Mouse (Mus musculus): ENCODE measurements at regions not wholly inside any gene's neighbourhood (a gene's known extent, or its start where the extent isn't known, plus 50 kb on each side); places are given as distances from the start of the nearest gene placed in this dataset.

GRCm38 (mm10) chr16:23686783-23687182 is 166.2 kb upstream of the Masp1 start:
- Histone ChIP-seq H3K27me3 (ENCODE audit: insufficient read depth, low read length) (no peaks in the 10 kb centered on the region), H3K4me3 (ENCODE audit: low read depth, low read length) (no peak overlapping the region), H3K27ac (ENCODE audit: low read depth) (no peak overlapping the region), H3K4me2 (no peak overlapping the region), H3K9ac (no peak overlapping the region), H3K9me3 (ENCODE audit: low read depth, low read length) (no peaks in the 10 kb centered on the region), H3K4me1 (ENCODE audit: insufficient read depth) (no peaks in the 10 kb centered on the region), H3K36me3 (ENCODE audit: insufficient read depth) (no peaks in the 10 kb centered on the region)
- DNase-seq (no peak), ATAC-seq (ENCODE audit: insufficient read depth) (no peak)
- 70% methylated on average over 8 of the region's 8 CpGs for WGBS
- TF ChIP-seq CTCF (IDR thresholded peaks at IDR 0.05; ENCODE audit: low read depth) = no peak

GRCm38 (mm10) chr16:23680434-23680833 is 159.8 kb upstream of the Masp1 start:
- no peaks in the 10 kb centered on the region for H3K4me1 ChIP-seq (ENCODE audit: insufficient read depth)
- DNase-seq = no peak
- H3K9ac ChIP-seq = no peak overlapping the region
- H3K27me3 ChIP-seq (ENCODE audit: insufficient read depth, low read length) = no peaks in the 10 kb centered on the region
- no peak overlapping the region for H3K4me3 ChIP-seq (ENCODE audit: low read depth, low read length)
- no peak overlapping the region for H3K4me2 ChIP-seq
- no peak for ATAC-seq (ENCODE audit: insufficient read depth)
- H3K27ac ChIP-seq (ENCODE audit: low read depth) = no peak overlapping the region
- H3K36me3 ChIP-seq (ENCODE audit: insufficient read depth) = no peaks in the 10 kb centered on the region
- no peak for TF ChIP-seq CTCF (IDR thresholded peaks at IDR 0.05; ENCODE audit: low read depth)
- WGBS = 43% methylated on average over 2 of the region's 2 CpGs
- H3K9me3 ChIP-seq (ENCODE audit: low read depth, low read length) = no peaks in the 10 kb centered on the region

GRCm38 (mm10) chr16:23672375-23672774 is 151.8 kb upstream of the Masp1 start:
- H3K27ac ChIP-seq (ENCODE audit: low read depth) = no peak overlapping the region
- no peaks in the 10 kb centered on the region for H3K36me3 ChIP-seq (ENCODE audit: insufficient read depth)
- 44% methylated on average over 6 of the region's 6 CpGs for WGBS
- H3K4me2 ChIP-seq = no peak overlapping the region
- H3K9me3 ChIP-seq (ENCODE audit: low read depth, low read length) = no peaks in the 10 kb centered on the region
- H3K9ac ChIP-seq = no peak overlapping the region
- no peaks in the 10 kb centered on the region for H3K27me3 ChIP-seq (ENCODE audit: insufficient read depth, low read length)
- DNase-seq (peak; percentile 1), ATAC-seq (ENCODE audit: insufficient read depth) (no peak)
- TF ChIP-seq CTCF (IDR thresholded peaks at IDR 0.05; ENCODE audit: low read depth) = no peak
- H3K4me3 ChIP-seq (ENCODE audit: low read depth, low read length) = no peak overlapping the region
- H3K4me1 ChIP-seq (ENCODE audit: insufficient read depth) = no peaks in the 10 kb centered on the region

GRCm38 (mm10) chr16:23670161-23670560 is 149.5 kb upstream of the Masp1 start:
- WGBS = 65% methylated on average over 4 of the region's 4 CpGs
- no peak for TF ChIP-seq CTCF (IDR thresholded peaks at IDR 0.05; ENCODE audit: low read depth)
- Histone ChIP-seq H3K4me1 (ENCODE audit: insufficient read depth) (no peaks in the 10 kb centered on the region), H3K27ac (ENCODE audit: low read depth) (no peak overlapping the region), H3K36me3 (ENCODE audit: insufficient read depth) (no peaks in the 10 kb centered on the region), H3K4me3 (ENCODE audit: low read depth, low read length) (no peak overlapping the region), H3K4me2 (no peak overlapping the region), H3K27me3 (ENCODE audit: insufficient read depth, low read length) (no peaks in the 10 kb centered on the region), H3K9ac (no peak overlapping the region), H3K9me3 (ENCODE audit: low read depth, low read length) (no peaks in the 10 kb centered on the region)
- DNase-seq (no peak), ATAC-seq (ENCODE audit: insufficient read depth) (no peak)

GRCm38 (mm10) chr16:23669651-23670050 is 149.0 kb upstream of the Masp1 start:
- no peaks in the 10 kb centered on the region for H3K27me3 ChIP-seq (ENCODE audit: insufficient read depth, low read length)
- H3K9me3 ChIP-seq (ENCODE audit: low read depth, low read length) = no peaks in the 10 kb centered on the region
- no peak overlapping the region for H3K4me2 ChIP-seq
- ATAC-seq (ENCODE audit: insufficient read depth) = no peak
- H3K36me3 ChIP-seq (ENCODE audit: insufficient read depth) = no peaks in the 10 kb centered on the region
- no peaks in the 10 kb centered on the region for H3K4me1 ChIP-seq (ENCODE audit: insufficient read depth)
- no peak for TF ChIP-seq CTCF (IDR thresholded peaks at IDR 0.05; ENCODE audit: low read depth)
- no peak for DNase-seq
- no peak overlapping the region for H3K27ac ChIP-seq (ENCODE audit: low read depth)
- no peak overlapping the region for H3K9ac ChIP-seq
- WGBS = 91% methylated on average over 4 of the region's 4 CpGs
- no peak overlapping the region for H3K4me3 ChIP-seq (ENCODE audit: low read depth, low read length)

Data from lung, embryonic 14.5 days (tissue).